Mouse (Mus musculus) spleen, adult 2 months (tissue): ENCODE results near the gene Sbp.

Experiments
- CTCF ChIP-seq: fragments of 200-500 bp; IDR thresholded peaks from 2 replicates; pipeline ENCODE4 v1.5.1; 2011; ENCODE audit warnings: mild to moderate bottlenecking, inconsistent platforms; ENCODE audit not compliant: insufficient read depth, insufficient read length, insufficient replicate concordance; ENCODE audit errors: extremely low read depth
- POLR2A ChIP-seq: fragments of 200-500 bp; IDR thresholded peaks from 2 replicates; pipeline ENCODE4 v1.6.1; 2011; ENCODE audit warnings: low read depth, low read length, inconsistent platforms

DNA sequence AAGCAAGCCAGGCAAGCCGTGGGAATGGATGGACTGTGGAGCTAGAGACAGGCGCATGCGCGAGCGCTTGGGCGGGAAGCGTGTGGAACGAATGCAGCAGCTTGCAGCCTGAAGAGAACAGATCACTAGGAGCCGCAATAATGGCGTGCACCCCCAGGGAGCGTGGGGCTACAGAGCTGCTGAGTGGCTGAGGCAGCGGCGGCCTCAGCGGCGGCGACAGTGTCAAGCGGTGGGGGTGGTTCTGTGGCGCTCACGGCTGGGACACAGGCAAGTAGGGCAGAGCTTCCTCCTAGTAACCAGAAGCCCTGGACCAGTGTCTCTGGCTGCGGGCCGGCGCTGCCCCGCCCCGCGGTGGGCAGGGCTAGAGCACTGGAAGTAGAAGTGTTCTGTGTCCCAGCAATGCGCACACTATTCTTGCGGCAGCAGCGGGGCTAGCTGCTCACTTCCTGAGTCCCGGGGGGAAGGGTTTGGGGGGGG lies 16.9 kb upstream of the Sbp start:
- TF ChIP-seq CTCF = no peak
- peak; percentile 61 for TF ChIP-seq POLR2A
